Mouse (Mus musculus) gastrocnemius, adult 2 months (tissue): ENCODE measurements at regions not wholly inside any gene's neighbourhood (a gene's known extent, or its start where the extent isn't known, plus 50 kb on each side); places are given as distances from the start of the nearest gene placed in this dataset.
A peak's percentile ranks its signal among the peaks of the same experiment; 100 is the strongest.

Experiments used
- DNase-seq: peaks from one replicate; pipeline ENCODE4 v3.0.0; 2022
- H3K27ac ChIP-seq: fragments of 200-600 bp; 2 replicates; pipeline ENCODE4 v1.8.1; 2022; ENCODE audit warnings: mild to moderate bottlenecking
- H3K4me3 ChIP-seq: fragments of 200-600 bp; 2 replicates; pipeline ENCODE4 v1.8.1; 2022; ENCODE audit warnings: mild to moderate bottlenecking, moderate library complexity
- CTCF ChIP-seq: fragments of 200-600 bp; IDR thresholded peaks from 2 replicates; pipeline ENCODE4 v1.8.1; 2022; ENCODE audit warnings: antibody characterized with exemption, mild to moderate bottlenecking, moderate library complexity
- intact Hi-C: fragments of 180-260 bp; cut with DNase I; formaldehyde crosslinking; loops from one replicate; pipeline ENCODE4 v1.15.1; 2025

- intact Hi-C loops, result no loop called here
- no peak for TF ChIP-seq CTCF
- H3K27ac ChIP-seq, result no peak overlapping the region
Measured at GRCm38 (mm10) chr13:16670047-16670733, 658.5 kb downstream of the Inhba start.

GRCm38 (mm10) chr13:16670736-16671135 is 659.1 kb downstream of the Inhba start:
- no peak for DNase-seq
- intact Hi-C loops, result no loop called here
- Histone ChIP-seq H3K4me3 (no peak overlapping the region), H3K27ac (no peak overlapping the region)
- no peak for TF ChIP-seq CTCF

More at GRCm38 (mm10) chr13:16670047-16670733, 658.5 kb downstream of the Inhba start:
- no peak overlapping the region for H3K4me3 ChIP-seq
- no peak for DNase-seq

GRCm38 (mm10) chr13:16676873-16677272 is 665.2 kb downstream of the Inhba start:
- H3K4me3 ChIP-seq, result no peak overlapping the region
- intact Hi-C loops, result no loop called here
- DNase-seq, result no peak
- TF ChIP-seq CTCF, result no peak
- H3K27ac ChIP-seq, result no peak overlapping the region

- H3K27ac ChIP-seq, result no peak overlapping the region
- no peak for TF ChIP-seq CTCF
- no peak overlapping the region for H3K4me3 ChIP-seq
- intact Hi-C loops, result no loop called here
- no peak for DNase-seq
Measured at GRCm38 (mm10) chr13:16678246-16679024, 666.8 kb downstream of the Inhba start.

GRCm38 (mm10) chr13:16694201-16694600 is 682.5 kb downstream of the Inhba start:
- intact Hi-C loops, result no loop called here
- DNase-seq, result no peak
- Histone ChIP-seq H3K27ac (no peak overlapping the region), H3K4me3 (no peak overlapping the region)
- TF ChIP-seq CTCF, result no peak

- H3K27ac ChIP-seq, result no peak overlapping the region
- intact Hi-C loops, result no loop called here
- no peak for DNase-seq
- TF ChIP-seq CTCF, result no peak
- H3K4me3 ChIP-seq, result no peak overlapping the region
Measured at GRCm38 (mm10) chr13:16700934-16701333, 689.3 kb downstream of the Inhba start.

- TF ChIP-seq CTCF, result no peak
- no peak for DNase-seq
- intact Hi-C loops, result no loop called here
- H3K4me3 ChIP-seq, result no peak overlapping the region
- H3K27ac ChIP-seq, result no peak overlapping the region
Measured at GRCm38 (mm10) chr13:16702138-16702537, 690.5 kb downstream of the Inhba start.

GRCm38 (mm10) chr13:16705217-16706104 is 693.8 kb downstream of the Inhba start:
- DNase-seq, result no peak
- intact Hi-C loops, result no loop called here
- no peak for TF ChIP-seq CTCF
- H3K4me3 ChIP-seq, result no peak overlapping the region
- H3K27ac ChIP-seq, result no peak overlapping the region

GRCm38 (mm10) chr13:16706105-16706442 is 694.4 kb downstream of the Inhba start:
- intact Hi-C loops, result no loop called here
- no peak overlapping the region for H3K4me3 ChIP-seq
- TF ChIP-seq CTCF, result no peak

GRCm38 (mm10) chr13:16715296-16715960 is 703.8 kb downstream of the Inhba start:
- Histone ChIP-seq H3K27ac (no peak overlapping the region), H3K4me3 (no peak overlapping the region)
- no peak for TF ChIP-seq CTCF
- intact Hi-C loops, result no loop called here
- DNase-seq, result no peak

More at GRCm38 (mm10) chr13:16706105-16706442, 694.4 kb downstream of the Inhba start:
- no peak overlapping the region for H3K27ac ChIP-seq
- DNase-seq, result no peak

- TF ChIP-seq CTCF, result no peak
- Histone ChIP-seq H3K27ac (peak overlapping the region; percentile 38; the same call in 1 of the 2 replicates), H3K4me3 (no peak overlapping the region)
- intact Hi-C loops, result no loop called here
- no peak for DNase-seq
Measured at GRCm38 (mm10) chr13:16716340-16716739, 704.7 kb downstream of the Inhba start.
